Mouse (Mus musculus): ENCODE measurements around the gene Ptprd.

DNA sequence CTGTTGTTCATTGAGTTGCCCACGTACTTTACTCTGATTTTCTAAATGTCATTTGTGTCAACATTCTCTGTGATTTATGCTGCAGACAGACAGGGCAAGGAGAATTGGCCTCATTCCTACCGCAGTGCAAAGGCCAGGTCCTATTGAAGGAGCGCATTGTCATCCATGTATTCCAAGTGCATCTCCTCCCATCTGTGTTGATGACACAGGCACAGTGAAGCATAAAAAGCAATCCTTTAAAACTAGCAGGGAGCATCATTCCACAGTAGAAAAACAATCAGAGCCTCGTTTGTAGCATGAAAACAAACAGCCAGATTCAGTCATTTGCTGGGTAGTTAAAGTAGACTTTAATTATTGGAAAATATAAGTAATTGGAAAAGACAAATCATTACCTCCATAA is 960.6 kb downstream of the Ptprd start:
- TF ChIP-seq CTCF (IDR thresholded peaks at IDR 0.05; ENCODE audit: borderline replicate concordance, insufficient read depth, low read depth, low read length) (no peak), POLR2A (IDR thresholded peaks at IDR 0.05; ENCODE audit: borderline replicate concordance, insufficient read depth, low read length) (no peak)
